Mouse (Mus musculus): Measurements from ENCODE around the gene Mapk8ip1. TPM values are rescaled to one million over a fixed set of nuclear protein-coding genes. Genes with fewer than 3 reads are reported as not detected.

Mapk8ip1 gene
- 1.6 TPM for polyA plus RNA-seq (2015; fragmentation: Illumina TruSeq; extraction: RNeasy Lipid Tissue Mini Kit (QIAGEN cat#74804); ENCODE audit: insufficient read depth, low replicate concordance)

DNA sequence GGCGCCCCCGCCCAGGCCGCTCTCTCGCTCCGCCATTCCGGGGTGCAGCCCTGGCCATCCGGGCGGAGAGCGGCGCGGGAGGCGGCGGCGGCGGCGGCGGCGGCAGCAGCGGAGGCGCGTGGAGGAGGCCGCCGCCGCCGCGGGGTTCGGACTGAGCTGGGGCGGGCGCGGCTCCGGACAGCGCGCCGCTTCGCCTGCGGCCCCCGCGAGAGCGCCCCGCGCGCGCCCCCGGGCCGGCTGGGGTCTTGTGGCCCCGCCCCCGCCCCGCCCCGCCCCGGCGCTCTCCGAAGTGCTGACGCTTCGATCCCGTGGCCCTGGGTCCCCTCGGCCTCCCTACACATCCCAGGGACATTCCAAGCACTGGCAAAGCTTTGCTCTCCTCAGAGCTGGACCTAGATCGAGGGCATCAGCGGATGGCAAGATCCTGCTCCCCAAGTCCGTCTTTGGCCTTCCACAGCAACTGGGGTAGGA lies at the start of gene Mapk8ip1:
TSS of gene Mapk8ip1 (minus strand) at position 173 of the 471 bp plus-strand sequence.

GRCm38 (mm10) chr2:92433578-92434374 lies 32.7 kb upstream of the Mapk8ip1 start, which contains the start of gene Cry2:
Cry2 (minus strand) TSS chr2:92434043.

GRCm38 (mm10) chr2:92381901-92382588 lies 19.0 kb downstream of the Mapk8ip1 start, which contains the start of gene 1700029I15Rik:
1700029I15Rik (plus strand) TSS chr2:92382538.

GRCm38 (mm10) chr2:92374514-92374913 lies 26.5 kb downstream of the Mapk8ip1 start, which contains the start of the genes Pex16 and Large2:
Pex16 (plus strand) TSS chr2:92374676.
Large2 (minus strand) TSS chr2:92374869.

Other genes starting within 250 kb of the Mapk8ip1 start
- 8.1 TPM for gene Pex16, start 26.6 kb downstream of the Mapk8ip1 start, polyA plus RNA-seq (2015; fragmentation: Illumina TruSeq; extraction: RNeasy Lipid Tissue Mini Kit (QIAGEN cat#74804); ENCODE audit: insufficient read depth, low replicate concordance)
- 0.23 TPM for gene Large2, start 26.4 kb downstream of the Mapk8ip1 start, polyA plus RNA-seq (2015; fragmentation: Illumina TruSeq; extraction: RNeasy Lipid Tissue Mini Kit (QIAGEN cat#74804); ENCODE audit: insufficient read depth, low replicate concordance)
- 2.9 TPM for gene 1700029I15Rik, start 18.7 kb downstream of the Mapk8ip1 start, polyA plus RNA-seq (2015; fragmentation: Illumina TruSeq; extraction: RNeasy Lipid Tissue Mini Kit (QIAGEN cat#74804); ENCODE audit: insufficient read depth, low replicate concordance)
- gene Cry2, start 32.8 kb upstream of the Mapk8ip1 start, polyA plus RNA-seq (2015; fragmentation: Illumina TruSeq; extraction: RNeasy Lipid Tissue Mini Kit (QIAGEN cat#74804); ENCODE audit: insufficient read depth, low replicate concordance) = 6.8 TPM
- 35.4 TPM for gene Slc35c1, start 59.3 kb upstream of the Mapk8ip1 start, polyA plus RNA-seq (2015; fragmentation: Illumina TruSeq; extraction: RNeasy Lipid Tissue Mini Kit (QIAGEN cat#74804); ENCODE audit: insufficient read depth, low replicate concordance)
- gene Chst1, start 198.4 kb upstream of the Mapk8ip1 start, polyA plus RNA-seq (2015; fragmentation: Illumina TruSeq; extraction: RNeasy Lipid Tissue Mini Kit (QIAGEN cat#74804); ENCODE audit: insufficient read depth, low replicate concordance) = 7.2 TPM